Mouse (Mus musculus) layer of hippocampus, postnatal 14 days (tissue): ENCODE measurements at regions not wholly inside any gene's neighbourhood (a gene's known extent, or its start where the extent isn't known, plus 50 kb on each side); places are given as distances from the start of the nearest gene placed in this dataset.
"Not testable (repeated sequence)": the region's sequence is repeated elsewhere in the genome, so short reads cannot be mapped to it uniquely, and the experiment has no call there.

Experiments used
- DNase-seq, 2 experiments: peaks; one replicate each; pipeline ENCODE4 v3.0.0; 2021 to 2022; ENCODE audit warnings: low spot score in 2 of 2, mixed read lengths in 1 of 2

DNA sequence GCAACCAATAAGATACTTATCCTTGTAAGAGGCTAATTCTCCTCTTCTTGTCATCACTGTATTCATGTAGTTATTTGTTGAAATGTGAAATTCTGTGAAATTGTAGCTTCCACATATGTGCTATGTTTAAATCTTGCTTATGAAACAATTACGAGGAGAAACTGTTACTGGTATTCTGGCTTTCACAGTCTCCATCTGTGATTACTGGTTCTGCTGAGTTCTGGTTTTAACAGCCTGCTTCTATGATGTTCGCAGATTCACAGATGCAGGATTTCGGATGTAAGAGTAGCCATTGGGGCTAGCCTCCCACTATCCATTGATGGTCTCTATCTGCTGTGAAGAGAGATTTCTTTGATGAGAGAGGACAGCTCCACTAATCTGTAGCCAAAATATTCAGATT, 1067.2 kb upstream of the Aga start:
- peak; percentile 4 to 11 for DNase-seq

DNA sequence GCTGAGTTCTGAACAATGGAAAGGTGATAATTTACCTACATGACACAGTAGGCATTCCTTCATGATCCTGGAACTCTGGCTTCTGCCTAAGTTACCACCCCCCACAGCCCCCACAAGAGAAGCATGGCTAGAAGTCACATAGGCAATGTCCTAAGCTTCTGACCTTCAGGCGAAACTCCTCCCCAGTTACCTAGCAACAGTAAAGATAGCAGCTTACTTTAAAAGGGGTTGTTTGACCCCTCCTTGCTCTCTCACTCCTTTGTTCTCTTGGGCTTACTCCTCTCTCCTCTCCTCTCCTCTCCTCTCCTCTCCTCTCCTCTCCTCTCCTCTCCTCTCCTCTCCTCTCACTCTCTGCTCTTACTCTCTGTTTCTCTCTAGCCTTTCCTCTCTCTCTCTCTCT, 1059.8 kb upstream of the Aga start:
- not testable (repeated sequence) for DNase-seq

GRCm38 (mm10) chr8:52455617-52456016, 1055.9 kb upstream of the Aga start:
- DNase-seq = no peak

DNA sequence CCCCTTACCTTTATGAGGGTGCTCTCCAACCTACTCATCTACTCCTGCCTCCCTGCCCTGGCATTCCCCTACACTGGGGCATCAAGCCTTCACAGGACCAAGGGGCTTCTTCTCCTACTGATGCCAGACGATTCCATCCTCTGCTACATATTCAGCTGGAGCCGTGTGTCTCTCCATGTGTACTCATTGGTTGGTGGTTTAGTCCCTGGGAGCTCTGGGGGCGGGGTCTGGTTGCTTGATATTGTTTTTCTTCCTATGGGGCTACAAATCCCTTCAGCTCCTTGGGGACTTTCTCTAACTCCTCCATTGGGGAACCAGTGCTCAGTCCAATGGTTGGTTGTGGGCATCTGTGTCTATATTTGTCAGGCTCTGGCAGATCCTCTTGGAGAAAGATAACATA, 1055.3 kb upstream of the Aga start:
- DNase-seq = no peak

DNA sequence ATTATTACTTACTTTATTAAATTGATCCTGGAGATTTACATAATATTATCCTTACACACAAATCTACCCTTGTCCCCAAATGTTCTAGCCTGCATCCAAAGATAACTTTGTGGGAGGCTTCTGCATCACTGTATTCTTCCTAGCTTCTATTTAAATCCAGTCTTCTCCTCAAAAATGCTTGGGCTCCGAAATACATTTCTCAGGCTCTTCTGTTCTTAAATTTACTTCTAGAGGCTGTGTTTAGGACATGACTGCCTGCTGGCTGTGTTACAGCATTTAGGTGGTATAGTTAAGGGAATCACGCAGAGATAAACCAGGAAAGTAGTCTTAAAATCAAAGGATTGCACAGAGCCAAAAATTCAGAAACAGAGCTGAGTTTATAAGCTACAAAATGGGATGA, 1009.1 kb upstream of the Aga start:
- DNase-seq = no peak

DNA sequence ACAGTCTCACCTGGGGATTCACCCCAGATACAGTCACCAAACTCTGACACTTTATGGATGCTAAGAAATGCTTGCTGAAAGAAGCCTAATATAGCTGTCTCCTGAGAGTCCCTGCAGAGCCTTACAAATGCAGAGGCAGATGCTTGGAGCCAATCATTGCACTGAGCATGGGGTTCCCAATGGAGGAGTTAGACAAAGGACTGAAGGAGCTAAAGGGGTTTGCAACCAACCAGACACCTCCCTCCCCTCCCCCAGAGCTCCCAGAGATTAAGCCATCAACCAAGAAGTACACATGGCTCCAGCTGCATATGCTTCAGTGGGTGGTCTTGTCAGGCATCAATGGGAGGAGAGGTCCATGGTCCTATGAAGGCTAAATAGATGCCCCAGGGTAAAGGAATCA, 999.7 kb upstream of the Aga start:
- DNase-seq = no peak

GRCm38 (mm10) chr8:52543364-52543763, 968.2 kb upstream of the Aga start:
- no peak for DNase-seq

DNA sequence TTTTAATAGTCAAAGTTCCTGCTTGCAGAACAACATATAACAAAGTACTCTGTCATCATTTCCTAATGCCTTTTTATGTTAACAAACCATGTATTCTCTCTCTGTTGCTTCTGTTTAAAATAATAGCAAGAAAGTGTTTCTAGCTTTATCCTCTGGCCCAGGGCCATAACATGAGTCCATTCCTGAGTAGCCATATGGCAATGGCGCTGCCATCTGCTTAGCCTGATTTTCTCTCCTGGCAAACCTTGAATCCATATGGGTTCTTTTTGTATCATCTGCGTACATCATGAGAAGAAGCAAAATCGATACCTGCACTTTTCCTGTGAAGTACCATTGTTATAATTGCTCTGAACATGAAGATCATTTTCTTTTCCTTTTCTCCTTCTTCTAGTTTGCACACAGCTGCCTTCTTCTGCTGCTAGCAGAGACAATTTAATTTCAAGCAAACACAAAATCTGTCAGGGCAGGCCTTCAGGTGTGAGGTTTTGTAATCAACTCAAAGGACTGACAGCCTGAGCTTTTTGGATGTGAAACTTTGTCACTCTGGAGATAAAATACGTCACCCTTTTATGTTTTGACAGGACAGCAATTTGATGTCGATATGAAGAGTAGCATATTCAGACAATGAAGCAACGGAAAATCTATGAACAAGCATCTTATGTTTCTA, 940.2 kb upstream of the Aga start:
- DNase-seq = peak; percentile 46 to 83
